Mouse (Mus musculus) colon, adult 2 months (tissue): ENCODE data around the gene Alg1. TPM values are rescaled to one million over a fixed set of nuclear protein-coding genes. Genes with fewer than 3 reads are reported as not detected.

Source experiments
- polyA plus RNA-seq: library from polyadenylated mRNA; depleted of rRNA; stranded (reverse); fragments of >200 nt; gene quantifications from 2 replicates; pipeline ENCODE4 v1.2.3, GENCODE M21; 2012; rRNA removed

Alg1 gene
- 49.5 and 51.3 TPM in 2 replicates for polyA plus RNA-seq

GRCm38 (mm10) chr16:5233418-5234313 is at the start of gene Alg1:
Gene Alg1 (plus strand): TSS chr16:5233621.

GRCm38 (mm10) chr16:5203668-5204433 is 29.6 kb upstream of the Alg1 start, which contains the start of gene Nagpa:
Gene Nagpa (minus strand): TSS chr16:5204012.

GRCm38 (mm10) chr16:5222140-5222539 is 11.3 kb upstream of the Alg1 start, which contains the start of gene AU021092:
Gene AU021092 (minus strand): TSS chr16:5222299.

GRCm38 (mm10) chr16:5255779-5256496 is 22.5 kb downstream of the Alg1 start, which contains the start of gene Eef2kmt:
Gene Eef2kmt (minus strand): TSS chr16:5255983.

Other genes with a start within 250 kb of the Alg1 start
- not detected in 2 replicates for gene Sept12, start 235.8 kb upstream of the Alg1 start, polyA plus RNA-seq
- 177 and 286 TPM in 2 replicates for gene Smim22, start 226.3 kb upstream of the Alg1 start, polyA plus RNA-seq
- gene Rogdi, start 220.1 kb upstream of the Alg1 start, polyA plus RNA-seq = 64.7 and 69.2 TPM in 2 replicates
- 44.5 and 45.5 TPM in 2 replicates for gene Glyr1, start 183.8 kb upstream of the Alg1 start, polyA plus RNA-seq
- 26.9 and 27.8 TPM in 2 replicates for gene Ubn1, start 183.6 kb upstream of the Alg1 start, polyA plus RNA-seq
- gene Ppl, start 101.2 kb upstream of the Alg1 start, polyA plus RNA-seq = 1.8 and 1.9 TPM in 2 replicates
- gene Sec14l5, start 86.5 kb upstream of the Alg1 start, polyA plus RNA-seq = not detected in 2 replicates
- 38.6 and 40.0 TPM in 2 replicates for gene Nagpa, start 29.6 kb upstream of the Alg1 start, polyA plus RNA-seq
- gene AU021092, start 11.3 kb upstream of the Alg1 start, polyA plus RNA-seq = 2.4 and 2.7 TPM in 2 replicates
- 56.7 and 59.3 TPM in 2 replicates for gene Eef2kmt, start 22.4 kb downstream of the Alg1 start, polyA plus RNA-seq